Mouse (Mus musculus) C2C12 (cell line): ENCODE results near the gene Ccdc78. TPM values are rescaled to one million over a fixed set of nuclear protein-coding genes. Genes with fewer than 3 reads are reported as not detected.
A peak's percentile ranks its signal among the peaks of the same experiment; 100 is the strongest.

ENCODE experiments used
- H3K27me3 ChIP-seq: one replicate; pipeline ENCODE4 v1.6.1; 2011; ENCODE audit not compliant: control insufficient read depth, insufficient read depth, insufficient read length
- H3K36me3 ChIP-seq: one replicate; pipeline ENCODE4 v1.6.1; 2011; ENCODE audit not compliant: control insufficient read depth, insufficient read depth
- H3K4me3 ChIP-seq: one replicate; pipeline ENCODE4 v1.5.1; 2011; ENCODE audit warnings: mild to moderate bottlenecking, control low read depth; ENCODE audit not compliant: poor library complexity, insufficient read depth, severe bottlenecking
- H3K79me2 ChIP-seq: one replicate; pipeline ENCODE4 v1.6.1; 2011; ENCODE audit not compliant: control insufficient read depth, insufficient read depth
- H3K79me3 ChIP-seq: one replicate; pipeline ENCODE4 v1.6.1; 2011; ENCODE audit warnings: low read depth, control low read depth
- H3ac ChIP-seq: one replicate; pipeline ENCODE3; 2011; ENCODE audit warnings: low read depth; ENCODE audit not compliant: control insufficient read depth, insufficient read length
- CEBPB ChIP-seq: IDR thresholded peaks from one replicate; pipeline ENCODE4 v1.6.1; 2011; ENCODE audit warnings: low read depth, mild to moderate bottlenecking, control low read depth, moderate library complexity
- CTCF ChIP-seq: IDR thresholded peaks from one replicate; pipeline ENCODE4 v1.5.1; 2011; ENCODE audit not compliant: control insufficient read depth, insufficient read depth, insufficient read length
- FOSL1 ChIP-seq: IDR thresholded peaks from one replicate; pipeline ENCODE4 v1.8.0; 2011; ENCODE audit warnings: mild to moderate bottlenecking, low read length; ENCODE audit not compliant: poor library complexity, insufficient read depth, severe bottlenecking
- MAX ChIP-seq: IDR thresholded peaks from one replicate; pipeline ENCODE4 v1.6.1; 2011; ENCODE audit warnings: mild to moderate bottlenecking, control low read depth
- MYOD1 ChIP-seq: IDR thresholded peaks from one replicate; pipeline ENCODE4 v1.6.1; 2011; ENCODE audit warnings: low read depth; ENCODE audit not compliant: control insufficient read depth, insufficient read length
- MYOG ChIP-seq: IDR thresholded peaks from one replicate; pipeline ENCODE4 v1.6.1; 2011; ENCODE audit not compliant: control insufficient read depth, insufficient read length; ENCODE audit errors: extremely low read depth
- USF1 ChIP-seq: IDR thresholded peaks from one replicate; pipeline ENCODE4 v1.6.1; 2011; ENCODE audit warnings: low read depth, mild to moderate bottlenecking, control low read depth, moderate library complexity
- polyA plus RNA-seq: library from polyadenylated mRNA; unstranded; fragments of >200 nt; fragmentation: generic; extraction: Trizol; gene quantifications from one replicate; pipeline ENCODE4 v1.2.1, GENCODE M21; 2012; ENCODE audit warnings: missing spikeins

Gene Ccdc78
- polyA plus RNA-seq, 1 experiment, result 0.12 TPM

DNA sequence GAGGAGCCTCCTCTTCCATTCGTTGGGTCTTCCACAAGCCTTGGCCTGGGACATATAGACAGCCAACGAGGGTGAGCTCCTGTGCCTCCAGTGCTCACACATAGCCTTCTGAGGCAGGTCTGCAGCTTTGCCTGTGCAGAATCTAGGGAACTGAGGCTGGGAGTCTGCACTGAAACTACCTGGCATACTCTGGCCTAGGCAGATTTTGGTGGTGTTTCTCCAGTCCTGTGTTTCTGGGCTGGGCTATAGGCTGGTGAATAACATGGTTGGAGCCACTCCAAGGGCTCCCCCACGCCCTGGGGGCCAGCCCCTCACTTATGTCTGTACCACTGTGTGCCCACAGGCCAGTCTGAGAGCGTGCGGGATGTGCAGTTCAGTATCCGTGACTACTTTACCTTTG is 38.9 kb downstream of the Ccdc78 start:
- H3K36me3 ChIP-seq, result peaks cover 10% of the 10 kb centered on the region
- H3K4me3 ChIP-seq, result no peak overlapping the region
- TF ChIP-seq MYOG (no peak), CEBPB (no peak), USF1 (no peak), MYOD1 (no peak), CTCF (no peak), MAX (no peak), FOSL1 (no peak)
- H3K27me3 ChIP-seq, result no peaks in the 10 kb centered on the region
- H3K79me3 ChIP-seq, result no peaks in the 10 kb centered on the region
- H3K79me2 ChIP-seq, result peaks cover 17% of the 10 kb centered on the region
- H3ac ChIP-seq, result no peak overlapping the region

GRCm38 (mm10) chr17:25825984-25826570 is 39.7 kb downstream of the Ccdc78 start:
- H3K79me3 ChIP-seq, result peaks cover 4% of the 10 kb centered on the region
- H3K79me2 ChIP-seq, result peaks cover 25% of the 10 kb centered on the region
- no peak overlapping the region for H3K4me3 ChIP-seq
- peaks cover 17% of the 10 kb centered on the region for H3K36me3 ChIP-seq
- no peak for TF ChIP-seq CEBPB
- no peak for TF ChIP-seq FOSL1
- TF ChIP-seq CTCF, result no peak
- TF ChIP-seq USF1, result no peak
- H3K27me3 ChIP-seq, result no peaks in the 10 kb centered on the region
- no peak overlapping the region for H3ac ChIP-seq

GRCm38 (mm10) chr17:25827011-25827410 is 40.6 kb downstream of the Ccdc78 start:
- Histone ChIP-seq H3K36me3 (peaks cover 24% of the 10 kb centered on the region), H3K79me3 (peaks cover 13% of the 10 kb centered on the region), H3K4me3 (no peak overlapping the region), H3K79me2 (peaks cover 34% of the 10 kb centered on the region), H3K27me3 (no peaks in the 10 kb centered on the region), H3ac (no peak overlapping the region)
- no peak for TF ChIP-seq USF1
- TF ChIP-seq CEBPB, result no peak
- no peak for TF ChIP-seq CTCF
- no peak for TF ChIP-seq MYOD1
- TF ChIP-seq MYOG, result no peak
- no peak for TF ChIP-seq FOSL1
- no peak for TF ChIP-seq MAX

DNA sequence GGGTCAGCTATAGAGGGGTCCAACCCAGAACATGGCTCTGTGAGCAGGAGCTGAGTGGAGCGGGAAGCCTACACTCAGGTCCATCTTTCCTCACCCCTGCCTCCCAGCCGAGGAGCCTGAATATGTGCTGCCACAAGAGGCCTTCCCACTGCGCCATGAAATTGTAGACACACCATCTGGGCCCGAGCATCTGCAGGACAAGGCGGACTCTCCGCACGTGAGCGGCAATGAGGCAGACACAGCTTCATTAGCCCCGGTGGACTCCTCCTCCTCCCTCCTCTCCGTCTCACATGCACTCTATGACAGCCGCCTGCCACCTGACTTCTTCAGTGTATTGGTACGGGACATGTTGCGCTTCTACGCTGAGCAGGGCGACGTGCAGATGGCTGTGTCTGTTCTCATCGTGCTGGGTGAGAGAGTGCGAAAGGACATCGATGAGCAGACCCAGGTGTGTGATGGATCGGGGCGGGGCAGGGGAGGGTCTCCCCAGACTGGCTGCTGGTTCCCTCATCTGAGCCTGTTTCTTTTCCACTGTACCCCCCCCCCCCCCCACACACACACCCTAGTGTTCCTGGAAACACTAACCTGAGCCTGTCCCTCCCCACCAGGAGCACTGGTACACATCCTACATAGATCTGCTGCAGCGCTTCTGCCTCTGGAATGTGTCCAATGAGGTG is 41.3 kb downstream of the Ccdc78 start:
- Histone ChIP-seq H3K4me3 (no peak overlapping the region), H3K36me3 (peaks cover 24% of the 10 kb centered on the region), H3ac (no peak overlapping the region), H3K79me2 (peaks cover 41% of the 10 kb centered on the region), H3K27me3 (no peaks in the 10 kb centered on the region), H3K79me3 (peaks cover 19% of the 10 kb centered on the region)
- TF ChIP-seq FOSL1, result no peak
- no peak for TF ChIP-seq CEBPB
- no peak for TF ChIP-seq MYOG
- no peak for TF ChIP-seq MAX
- TF ChIP-seq CTCF, result no peak
- TF ChIP-seq MYOD1, result no peak
- no peak for TF ChIP-seq USF1

DNA sequence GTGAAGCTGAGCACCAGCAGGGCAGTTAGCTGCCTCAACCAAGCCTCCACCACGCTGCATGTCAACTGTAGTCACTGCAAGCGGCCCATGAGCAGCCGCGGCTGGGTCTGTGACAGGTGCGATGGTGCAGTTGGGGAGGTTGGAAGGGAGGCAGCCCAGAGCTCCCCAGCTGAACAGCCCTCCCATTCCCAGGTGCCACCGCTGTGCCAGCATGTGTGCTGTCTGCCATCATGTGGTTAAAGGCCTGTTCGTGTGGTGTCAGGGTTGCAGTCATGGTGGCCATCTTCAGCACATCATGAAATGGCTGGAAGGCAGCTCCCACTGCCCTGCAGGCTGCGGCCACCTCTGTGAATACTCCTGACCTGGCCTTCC is 41.8 kb downstream of the Ccdc78 start:
- H3K4me3 ChIP-seq, result no peak overlapping the region
- no peak overlapping the region for H3ac ChIP-seq
- peaks cover 24% of the 10 kb centered on the region for H3K36me3 ChIP-seq
- H3K27me3 ChIP-seq, result no peaks in the 10 kb centered on the region
- peaks cover 42% of the 10 kb centered on the region for H3K79me2 ChIP-seq
- H3K79me3 ChIP-seq, result peaks cover 19% of the 10 kb centered on the region
- TF ChIP-seq FOSL1 (no peak), USF1 (no peak), MYOD1 (no peak)

GRCm38 (mm10) chr17:25828712-25829557 is 42.6 kb downstream of the Ccdc78 start, which contains the start of gene Jmjd8:
TSS of gene Jmjd8 (plus strand) at chr17:25828867.
- Histone ChIP-seq H3K79me3 (peaks cover 23% of the 10 kb centered on the region), H3K36me3 (peaks cover 24% of the 10 kb centered on the region), H3ac (peak within 1 kb of the TSS; percentile 46), H3K27me3 (no peaks in the 10 kb centered on the region), H3K4me3 (peak within 1 kb of the TSS; percentile 23), H3K79me2 (peaks cover 46% of the 10 kb centered on the region)
- TF ChIP-seq CTCF (no peak), CEBPB (peak; percentile 67), MYOD1 (no peak)
